Mouse (Mus musculus): ENCODE measurements at regions not wholly inside any gene's neighbourhood (a gene's known extent, or its start where the extent isn't known, plus 50 kb on each side); places are given as distances from the start of the nearest gene placed in this dataset.

GRCm38 (mm10) chr15:85634322-85635141 is 52.3 kb upstream of the Wnt7b start:
- peak; percentile 97 to 99 for DNase-seq (ENCODE audit: low spot score in 2 of 2)

GRCm38 (mm10) chr15:85635425-85635824 is 53.2 kb upstream of the Wnt7b start:
- no peak for DNase-seq (ENCODE audit: low spot score in 2 of 2)

GRCm38 (mm10) chr15:85639566-85639965 is 57.3 kb upstream of the Wnt7b start:
- DNase-seq (ENCODE audit: low spot score in 2 of 2) = no peak

GRCm38 (mm10) chr15:85641120-85642080 is 59.1 kb upstream of the Wnt7b start:
- DNase-seq (ENCODE audit: low spot score in 2 of 2) = no peak

GRCm38 (mm10) chr15:85645396-85645795 is 63.1 kb upstream of the Wnt7b start:
- no peak for DNase-seq (ENCODE audit: low spot score in 2 of 2)

- DNase-seq (ENCODE audit: low spot score in 2 of 2) = peak in 1 of 2 experiments; percentile 50
Measured at GRCm38 (mm10) chr15:85645971-85646638, 63.8 kb upstream of the Wnt7b start.

- DNase-seq (ENCODE audit: low spot score in 2 of 2) = no peak
Measured at GRCm38 (mm10) chr15:85646639-85647277, 64.5 kb upstream of the Wnt7b start.

GRCm38 (mm10) chr15:85647593-85647992 is 65.3 kb upstream of the Wnt7b start:
- DNase-seq (ENCODE audit: low spot score in 2 of 2) = peak in 1 of 2 experiments; percentile 23

- DNase-seq (ENCODE audit: low spot score in 2 of 2) = no peak
Measured at GRCm38 (mm10) chr15:85650241-85650640, 68.0 kb upstream of the Wnt7b start.

GRCm38 (mm10) chr15:85651718-85652420 is 69.6 kb upstream of the Wnt7b start:
- DNase-seq (ENCODE audit: low spot score in 2 of 2) = no peak

GRCm38 (mm10) chr15:85652431-85652830 is 70.2 kb upstream of the Wnt7b start:
- DNase-seq (ENCODE audit: low spot score in 2 of 2) = no peak

- peak in 1 of 2 experiments; percentile 44 for DNase-seq (ENCODE audit: low spot score in 2 of 2)
Measured at GRCm38 (mm10) chr15:85652871-85653337, 70.6 kb upstream of the Wnt7b start.

GRCm38 (mm10) chr15:85653421-85654401 is 71.4 kb upstream of the Wnt7b start:
- peak; percentile 77 to 80 for DNase-seq (ENCODE audit: low spot score in 2 of 2)

- DNase-seq (ENCODE audit: low spot score in 2 of 2) = no peak
Measured at GRCm38 (mm10) chr15:85654791-85655190, 72.5 kb upstream of the Wnt7b start.

- DNase-seq (ENCODE audit: low spot score in 2 of 2) = peak in 1 of 2 experiments; percentile 28
Measured at GRCm38 (mm10) chr15:85655751-85656167, 73.5 kb upstream of the Wnt7b start.

- DNase-seq (ENCODE audit: low spot score in 2 of 2) = no peak
Measured at GRCm38 (mm10) chr15:85656852-85657251, 74.6 kb upstream of the Wnt7b start.

GRCm38 (mm10) chr15:85657441-85657989 is 75.2 kb upstream of the Wnt7b start:
- no peak for DNase-seq (ENCODE audit: low spot score in 2 of 2)

- DNase-seq (ENCODE audit: low spot score in 2 of 2) = no peak
Measured at GRCm38 (mm10) chr15:85658101-85658885, 76.0 kb upstream of the Wnt7b start.

Measured in left cerebral cortex, adult 18-20 months (tissue).